Mouse (Mus musculus) bone marrow macrophage, adult 2 months (primary cell): ENCODE measurements around the gene Atl3.

Source experiments
- CTCF ChIP-seq: IDR thresholded peaks from 2 replicates; pipeline ENCODE4 v1.5.1; 2012; ENCODE audit warnings: low read depth, mild to moderate bottlenecking, low read length, moderate library complexity
- POLR2A ChIP-seq: IDR thresholded peaks from 2 replicates; pipeline ENCODE4 v1.6.1; 2012; ENCODE audit warnings: mild to moderate bottlenecking, low read depth, low read length, borderline replicate concordance

- no peak for TF ChIP-seq CTCF
- no peak for TF ChIP-seq POLR2A
Observed at GRCm38 (mm10) chr19:7554881-7555280, 61.0 kb downstream of the Atl3 start.
